Mouse (Mus musculus): ENCODE measurements around the gene Cd59b.
"Not testable (repeated sequence)": the region's sequence is repeated elsewhere in the genome, so short reads cannot be mapped to it uniquely, and the experiment has no call there.

- TF ChIP-seq CTCF (IDR thresholded peaks at IDR 0.05; ENCODE audit: low read depth, low read length); POLR2A (IDR thresholded peaks at IDR 0.05; ENCODE audit: borderline replicate concordance, low read depth, low read length): not testable (repeated sequence)
Measured at GRCm38 (mm10) chr2:104068450-104068849, 1.2 kb upstream of the Cd59b start, which contains the start of gene Gm10799.

All from bone marrow macrophage, adult 2 months (primary cell).